Mouse (Mus musculus): Measurements from ENCODE around the gene Zzz3. TPM values are rescaled to one million over a fixed set of nuclear protein-coding genes. Genes with fewer than 3 reads are reported as not detected.

The Zzz3 gene
- polyA plus RNA-seq, 1 experiment from 2014 or later, result 29.8 TPM

GRCm38 (mm10) chr3:152477796-152478527 is 82.7 kb downstream of the Zzz3 start:
- no peaks in the 10 kb centered on the region for H3K9me3 ChIP-seq (replicated peaks; ENCODE audit: control insufficient read depth, low read length)
- no peaks in the 10 kb centered on the region for H3K36me3 ChIP-seq (ENCODE audit: control insufficient read depth, insufficient read depth)
- H3K9ac ChIP-seq (ENCODE audit: low read length), result peak overlapping the region; percentile 70
- peaks cover 5% of the 10 kb centered on the region for H3K4me1 ChIP-seq (ENCODE audit: control insufficient read depth, insufficient read depth, low read length)
- H3K4me3 ChIP-seq (ENCODE audit: low read length), result peak overlapping the region; percentile 57
- H3K27ac ChIP-seq (ENCODE audit: low read length), result peak overlapping the region; percentile 60
- peak overlapping the region; percentile 73 for H3K4me2 ChIP-seq (ENCODE audit: low read depth, low read length)
- WGBS, result 3% methylated on average over 23 of the region's 23 CpGs
- ATAC-seq (replicated peaks; ENCODE audit: extremely low read depth, insufficient read depth, low FRiP score), result peak; percentile 78
- peaks cover 2% of the 10 kb centered on the region; the same call in 1 of the 2 replicates for H3K27me3 ChIP-seq (ENCODE audit: control insufficient read depth, insufficient read depth, low read length)

GRCm38 (mm10) chr3:152478599-152479435 is 83.5 kb downstream of the Zzz3 start:
- H3K27me3 ChIP-seq (ENCODE audit: control insufficient read depth, insufficient read depth, low read length), result peaks cover 2% of the 10 kb centered on the region; the same call in 1 of the 2 replicates
- peak; percentile 76 for ATAC-seq (replicated peaks; ENCODE audit: extremely low read depth, insufficient read depth, low FRiP score)
- no peaks in the 10 kb centered on the region for H3K9me3 ChIP-seq (replicated peaks; ENCODE audit: control insufficient read depth, low read length)
- H3K4me2 ChIP-seq (ENCODE audit: low read depth, low read length), result peak overlapping the region; percentile 73
- WGBS, result 9% methylated on average over 13 of the region's 16 CpGs
- peak overlapping the region; percentile 70 for H3K9ac ChIP-seq (ENCODE audit: low read length)
- H3K4me1 ChIP-seq (ENCODE audit: control insufficient read depth, insufficient read depth, low read length), result peaks cover 5% of the 10 kb centered on the region
- H3K27ac ChIP-seq (ENCODE audit: low read length), result 0 out of 2 replicates have a peak overlapping the region, but pooled peaks have one; percentile 32
- H3K4me3 ChIP-seq (ENCODE audit: low read length), result peak overlapping the region; percentile 57
- no peaks in the 10 kb centered on the region for H3K36me3 ChIP-seq (ENCODE audit: control insufficient read depth, insufficient read depth)

- H3K4me2 ChIP-seq (ENCODE audit: low read depth, low read length), result no peak overlapping the region
- H3K27ac ChIP-seq (ENCODE audit: low read length), result no peak overlapping the region
- H3K4me3 ChIP-seq (ENCODE audit: low read length), result no peak overlapping the region
- WGBS, result 92% methylated on average over 6 of the region's 6 CpGs
- no peak for ATAC-seq (replicated peaks; ENCODE audit: extremely low read depth, insufficient read depth, low FRiP score)
- H3K9ac ChIP-seq (ENCODE audit: low read length), result no peak overlapping the region
- H3K4me1 ChIP-seq (ENCODE audit: control insufficient read depth, insufficient read depth, low read length), result peaks cover 10% of the 10 kb centered on the region
- H3K36me3 ChIP-seq (ENCODE audit: control insufficient read depth, insufficient read depth), result no peaks in the 10 kb centered on the region
- no peaks in the 10 kb centered on the region for H3K9me3 ChIP-seq (replicated peaks; ENCODE audit: control insufficient read depth, low read length)
- peaks cover 2% of the 10 kb centered on the region; the same call in 1 of the 2 replicates for H3K27me3 ChIP-seq (ENCODE audit: control insufficient read depth, insufficient read depth, low read length)
Observed at GRCm38 (mm10) chr3:152480336-152480735, 85.1 kb downstream of the Zzz3 start.

GRCm38 (mm10) chr3:152482182-152482581 is 86.9 kb downstream of the Zzz3 start:
- no peak overlapping the region for H3K9ac ChIP-seq (ENCODE audit: low read length)
- no peak overlapping the region for H3K27ac ChIP-seq (ENCODE audit: low read length)
- peaks cover 2% of the 10 kb centered on the region; the same call in 1 of the 2 replicates for H3K27me3 ChIP-seq (ENCODE audit: control insufficient read depth, insufficient read depth, low read length)
- peaks cover 10% of the 10 kb centered on the region for H3K4me1 ChIP-seq (ENCODE audit: control insufficient read depth, insufficient read depth, low read length)
- no peak overlapping the region for H3K4me2 ChIP-seq (ENCODE audit: low read depth, low read length)
- H3K36me3 ChIP-seq (ENCODE audit: control insufficient read depth, insufficient read depth), result no peaks in the 10 kb centered on the region
- H3K9me3 ChIP-seq (replicated peaks; ENCODE audit: control insufficient read depth, low read length), result no peaks in the 10 kb centered on the region
- ATAC-seq (replicated peaks; ENCODE audit: extremely low read depth, insufficient read depth, low FRiP score), result no peak
- no peak overlapping the region for H3K4me3 ChIP-seq (ENCODE audit: low read length)
- 86% methylated on average over 8 of the region's 8 CpGs for WGBS

- no peak overlapping the region for H3K4me3 ChIP-seq (ENCODE audit: low read length)
- no peak overlapping the region for H3K9ac ChIP-seq (ENCODE audit: low read length)
- peaks cover 2% of the 10 kb centered on the region; the same call in 1 of the 2 replicates for H3K27me3 ChIP-seq (ENCODE audit: control insufficient read depth, insufficient read depth, low read length)
- peaks cover 13% of the 10 kb centered on the region for H3K4me1 ChIP-seq (ENCODE audit: control insufficient read depth, insufficient read depth, low read length)
- no peaks in the 10 kb centered on the region for H3K36me3 ChIP-seq (ENCODE audit: control insufficient read depth, insufficient read depth)
- H3K9me3 ChIP-seq (replicated peaks; ENCODE audit: control insufficient read depth, low read length), result no peaks in the 10 kb centered on the region
- WGBS, result 44% methylated on average over 7 of the region's 7 CpGs
- H3K4me2 ChIP-seq (ENCODE audit: low read depth, low read length), result no peak overlapping the region
- H3K27ac ChIP-seq (ENCODE audit: low read length), result no peak overlapping the region
- ATAC-seq (replicated peaks; ENCODE audit: extremely low read depth, insufficient read depth, low FRiP score), result no peak
Observed at GRCm38 (mm10) chr3:152483800-152484199, 88.5 kb downstream of the Zzz3 start.

GRCm38 (mm10) chr3:152484206-152484605 is 88.9 kb downstream of the Zzz3 start:
- 41% methylated on average over 6 of the region's 6 CpGs for WGBS
- Histone ChIP-seq H3K4me1 (ENCODE audit: control insufficient read depth, insufficient read depth, low read length) (peaks cover 12% of the 10 kb centered on the region), H3K9ac (ENCODE audit: low read length) (no peak overlapping the region), H3K36me3 (ENCODE audit: control insufficient read depth, insufficient read depth) (no peaks in the 10 kb centered on the region), H3K4me3 (ENCODE audit: low read length) (no peak overlapping the region), H3K9me3 (replicated peaks; ENCODE audit: control insufficient read depth, low read length) (no peaks in the 10 kb centered on the region), H3K27ac (ENCODE audit: low read length) (no peak overlapping the region), H3K4me2 (ENCODE audit: low read depth, low read length) (no peak overlapping the region), H3K27me3 (ENCODE audit: control insufficient read depth, insufficient read depth, low read length) (peaks cover 2% of the 10 kb centered on the region; the same call in 1 of the 2 replicates)
- no peak for ATAC-seq (replicated peaks; ENCODE audit: extremely low read depth, insufficient read depth, low FRiP score)

GRCm38 (mm10) chr3:152488964-152489363 is 93.7 kb downstream of the Zzz3 start:
- Histone ChIP-seq H3K9ac (ENCODE audit: low read length) (no peak overlapping the region), H3K4me3 (ENCODE audit: low read length) (no peak overlapping the region), H3K4me1 (ENCODE audit: control insufficient read depth, insufficient read depth, low read length) (peaks cover 16% of the 10 kb centered on the region), H3K9me3 (replicated peaks; ENCODE audit: control insufficient read depth, low read length) (no peaks in the 10 kb centered on the region), H3K4me2 (ENCODE audit: low read depth, low read length) (no peak overlapping the region), H3K27ac (ENCODE audit: low read length) (no peak overlapping the region), H3K27me3 (ENCODE audit: control insufficient read depth, insufficient read depth, low read length) (no peaks in the 10 kb centered on the region), H3K36me3 (ENCODE audit: control insufficient read depth, insufficient read depth) (no peaks in the 10 kb centered on the region)
- 0 out of 2 replicates have a peak, but pooled peaks have one; percentile 41 for ATAC-seq (replicated peaks; ENCODE audit: extremely low read depth, insufficient read depth, low FRiP score)
- 74% methylated on average over 4 of the region's 4 CpGs for WGBS

- H3K4me1 ChIP-seq (ENCODE audit: control insufficient read depth, insufficient read depth, low read length), result peaks cover 11% of the 10 kb centered on the region; the same call in 1 of the 2 replicates
- no peak overlapping the region for H3K27ac ChIP-seq (ENCODE audit: low read length)
- ATAC-seq (replicated peaks; ENCODE audit: extremely low read depth, insufficient read depth, low FRiP score), result no peak
- WGBS, result 90% methylated on average over 5 of the region's 5 CpGs
- no peak overlapping the region for H3K4me3 ChIP-seq (ENCODE audit: low read length)
- H3K27me3 ChIP-seq (ENCODE audit: control insufficient read depth, insufficient read depth, low read length), result 0 out of 2 replicates have a peak, but pooled peaks cover 2% of the 10 kb centered on the region
- no peaks in the 10 kb centered on the region for H3K36me3 ChIP-seq (ENCODE audit: control insufficient read depth, insufficient read depth)
- H3K9me3 ChIP-seq (replicated peaks; ENCODE audit: control insufficient read depth, low read length), result no peaks in the 10 kb centered on the region
- H3K9ac ChIP-seq (ENCODE audit: low read length), result no peak overlapping the region
- H3K4me2 ChIP-seq (ENCODE audit: low read depth, low read length), result no peak overlapping the region
Observed at GRCm38 (mm10) chr3:152490423-152490822, 95.2 kb downstream of the Zzz3 start.
